Mouse (Mus musculus) C2C12 (cell line): ENCODE data around the gene Lman1l. TPM values are rescaled to one million over a fixed set of nuclear protein-coding genes. Genes with fewer than 3 reads are reported as not detected.

Experiments
- H3K27me3 ChIP-seq: one replicate; pipeline ENCODE4 v1.6.1; 2011; ENCODE audit not compliant: control insufficient read depth, insufficient read depth, insufficient read length
- H3K36me3 ChIP-seq: one replicate; pipeline ENCODE4 v1.6.1; 2011; ENCODE audit not compliant: control insufficient read depth, insufficient read depth
- H3K4me3 ChIP-seq: one replicate; pipeline ENCODE4 v1.5.1; 2011; ENCODE audit warnings: mild to moderate bottlenecking, control low read depth; ENCODE audit not compliant: poor library complexity, insufficient read depth, severe bottlenecking
- H3K79me2 ChIP-seq: one replicate; pipeline ENCODE4 v1.6.1; 2011; ENCODE audit not compliant: control insufficient read depth, insufficient read depth
- H3K79me3 ChIP-seq: one replicate; pipeline ENCODE4 v1.6.1; 2011; ENCODE audit warnings: low read depth, control low read depth
- H3ac ChIP-seq: one replicate; pipeline ENCODE3; 2011; ENCODE audit warnings: low read depth; ENCODE audit not compliant: control insufficient read depth, insufficient read length
- CEBPB ChIP-seq: IDR thresholded peaks from one replicate; pipeline ENCODE4 v1.6.1; 2011; ENCODE audit warnings: low read depth, mild to moderate bottlenecking, control low read depth, moderate library complexity
- CTCF ChIP-seq: IDR thresholded peaks from one replicate; pipeline ENCODE4 v1.5.1; 2011; ENCODE audit not compliant: control insufficient read depth, insufficient read depth, insufficient read length
- FOSL1 ChIP-seq: IDR thresholded peaks from one replicate; pipeline ENCODE4 v1.8.0; 2011; ENCODE audit warnings: mild to moderate bottlenecking, low read length; ENCODE audit not compliant: poor library complexity, insufficient read depth, severe bottlenecking
- MAX ChIP-seq: IDR thresholded peaks from one replicate; pipeline ENCODE4 v1.6.1; 2011; ENCODE audit warnings: mild to moderate bottlenecking, control low read depth
- MYOD1 ChIP-seq: IDR thresholded peaks from one replicate; pipeline ENCODE4 v1.6.1; 2011; ENCODE audit warnings: low read depth; ENCODE audit not compliant: control insufficient read depth, insufficient read length
- MYOG ChIP-seq: IDR thresholded peaks from one replicate; pipeline ENCODE4 v1.6.1; 2011; ENCODE audit not compliant: control insufficient read depth, insufficient read length; ENCODE audit errors: extremely low read depth
- USF1 ChIP-seq: IDR thresholded peaks from one replicate; pipeline ENCODE4 v1.6.1; 2011; ENCODE audit warnings: low read depth, mild to moderate bottlenecking, control low read depth, moderate library complexity
- polyA plus RNA-seq: library from polyadenylated mRNA; unstranded; fragments of >200 nt; fragmentation: generic; extraction: Trizol; gene quantifications from one replicate; pipeline ENCODE4 v1.2.1, GENCODE M21; 2012; ENCODE audit warnings: missing spikeins

Gene Lman1l
- polyA plus RNA-seq, 1 experiment = 0.68 TPM

- no peak for TF ChIP-seq MYOD1
- TF ChIP-seq MYOG = no peak
- no peak for TF ChIP-seq CTCF
- TF ChIP-seq FOSL1 = no peak
- TF ChIP-seq USF1 = no peak
- no peak for TF ChIP-seq MAX
- TF ChIP-seq CEBPB = no peak
- H3K79me3 ChIP-seq = no peaks in the 10 kb centered on the region
- H3K27me3 ChIP-seq = no peaks in the 10 kb centered on the region
- H3K4me3 ChIP-seq = no peak overlapping the region
- H3K79me2 ChIP-seq = no peaks in the 10 kb centered on the region
- no peaks in the 10 kb centered on the region for H3K36me3 ChIP-seq
- H3ac ChIP-seq = no peak overlapping the region
These were observed 10.8 kb downstream of the Lman1l start for GRCm38 (mm10) chr9:57609803-57610202.

GRCm38 (mm10) chr9:57606139-57606851 is 14.3 kb downstream of the Lman1l start, which contains the start of gene Cplx3:
Gene Cplx3 (minus strand): TSS chr9:57606281.
- no peak within 1 kb of the TSS for H3ac ChIP-seq
- H3K36me3 ChIP-seq = peaks cover 3% of the 10 kb centered on the region
- TF ChIP-seq FOSL1 (no peak), MAX (no peak), MYOD1 (no peak), MYOG (no peak), USF1 (no peak), CEBPB (no peak), CTCF (no peak)
- H3K27me3 ChIP-seq = no peaks in the 10 kb centered on the region
- H3K79me3 ChIP-seq = no peaks in the 10 kb centered on the region
- no peak within 1 kb of the TSS for H3K4me3 ChIP-seq
- peaks cover 8% of the 10 kb centered on the region for H3K79me2 ChIP-seq

GRCm38 (mm10) chr9:57605503-57605902 is 15.1 kb downstream of the Lman1l start:
- Histone ChIP-seq H3K36me3 (peaks cover 3% of the 10 kb centered on the region), H3K27me3 (no peaks in the 10 kb centered on the region), H3K79me3 (no peaks in the 10 kb centered on the region), H3K4me3 (no peak overlapping the region), H3ac (no peak overlapping the region), H3K79me2 (peaks cover 8% of the 10 kb centered on the region)
- no peak for TF ChIP-seq USF1
- TF ChIP-seq MYOD1 = no peak
- TF ChIP-seq FOSL1 = no peak
- TF ChIP-seq MAX = no peak
- no peak for TF ChIP-seq CTCF

- Histone ChIP-seq H3K36me3 (peaks cover 3% of the 10 kb centered on the region), H3ac (no peak overlapping the region), H3K27me3 (no peaks in the 10 kb centered on the region), H3K79me3 (no peaks in the 10 kb centered on the region), H3K4me3 (no peak overlapping the region), H3K79me2 (peaks cover 8% of the 10 kb centered on the region)
- TF ChIP-seq FOSL1 (no peak), MYOG (no peak), CEBPB (no peak), CTCF (no peak), USF1 (no peak)
These were observed 15.7 kb downstream of the Lman1l start for GRCm38 (mm10) chr9:57604875-57605274.

GRCm38 (mm10) chr9:57602098-57602497 is 18.5 kb downstream of the Lman1l start:
- Histone ChIP-seq H3K27me3 (no peaks in the 10 kb centered on the region), H3K79me2 (peaks cover 8% of the 10 kb centered on the region), H3K4me3 (no peak overlapping the region), H3K79me3 (no peaks in the 10 kb centered on the region), H3K36me3 (peaks cover 3% of the 10 kb centered on the region), H3ac (no peak overlapping the region)
- no peak for TF ChIP-seq MAX
- no peak for TF ChIP-seq FOSL1
- no peak for TF ChIP-seq CTCF
- TF ChIP-seq MYOD1 = no peak
- TF ChIP-seq USF1 = peak; percentile 70
- no peak for TF ChIP-seq CEBPB
- no peak for TF ChIP-seq MYOG
